26 mouse cellular contexts compared by ENCODE assay signal in genomic region chr11:100548141-100548540, GRCm38 (mm10). TPM values are rescaled to one million over a fixed set of nuclear protein-coding genes. Genes with fewer than 3 reads are reported as not detected.
DNase-seq lines count a peak whose midpoint lies in the region; ATAC-seq and TF ChIP-seq lines count a peak whose summit lies in the region.
"Had no signal": no experiment of that assay in that cellular context is flagged by ENCODE, and none has a peak within 500 bp of the region (broad histone marks: within the 10 kb centered on the region; RNA-seq: fewer than 3 reads in every experiment).

No protein-coding gene starts in this region.

- H3K4me3 ChIP-seq in megakaryocyte, embryonic 14.5 days (replicated peaks) = peak overlapping the region; percentile 36
- no peak overlapping the region; the same call in 1 of the 2 replicates for H3K4me3 ChIP-seq in G1E (ENCODE audit: low read depth, low read length)
- H3K4me3 ChIP-seq in bone marrow macrophage, adult 2 months (ENCODE audit: insufficient read depth, low read length) = no peak overlapping the region
- no peak overlapping the region for H3K4me3 ChIP-seq in heart, adult 2 months
- H3K4me3 ChIP-seq: embryonic facial prominence, embryonic 13.5 days; embryonic facial prominence, embryonic 15.5 days; erythroblast, embryonic 14.5 days; forebrain, embryonic 10.5 days; forebrain, embryonic 12.5 days had no signal

- TF ChIP-seq EP300 in heart, adult 2 months (IDR thresholded peaks at IDR 0.05; ENCODE audit: insufficient read depth, low read depth, low read length) = no peak

- TF ChIP-seq POLR2A in bone marrow macrophage, adult 2 months (IDR thresholded peaks at IDR 0.05; ENCODE audit: borderline replicate concordance, low read depth, low read length) = no peak
- no peak for TF ChIP-seq POLR2A in heart, adult 2 months (IDR thresholded peaks at IDR 0.05; ENCODE audit: insufficient read depth, low read depth, low read length)

- no peaks in the 10 kb centered on the region for H3K9me3 ChIP-seq in megakaryocyte, embryonic 14.5 days
- H3K9me3 ChIP-seq in G1E (replicated peaks) = no peaks in the 10 kb centered on the region
- H3K9me3 ChIP-seq: embryonic facial prominence, embryonic 13.5 days; embryonic facial prominence, embryonic 15.5 days; forebrain, embryonic 10.5 days; forebrain, embryonic 12.5 days had no signal

- peak overlapping the region; percentile 10; the same call in 1 of the 2 replicates for H3K27ac ChIP-seq in bone marrow macrophage, adult 2 months (ENCODE audit: insufficient read depth, low read depth, low read length)
- H3K27ac ChIP-seq in heart, adult 2 months = no peak overlapping the region
- H3K27ac ChIP-seq: embryonic facial prominence, embryonic 13.5 days; embryonic facial prominence, embryonic 15.5 days; forebrain, embryonic 10.5 days; forebrain, embryonic 12.5 days had no signal

- WGBS in heart, adult 2 months = 55% methylated on average over 6 of the region's 6 CpGs

- peak; percentile 29 for DNase-seq in G1E (ENCODE audit: low spot score)
- no peak for DNase-seq in heart, adult 2 months
- DNase-seq: adrenal gland, adult 8-10 months; adrenal gland, postnatal 14 days; adrenal gland, postnatal 36 days; B cell, adult 2 months; cerebellum, adult 11 months; cerebellum, adult 18-20 months; cerebellum, adult 8-10 months; cerebellum, adult 9-11 months; cerebellum, postnatal 14 days; cerebellum, postnatal 36 days; embryo, embryonic 11 days had no signal

- H3K79me2 ChIP-seq in heart, adult 2 months (replicated peaks; ENCODE audit: control insufficient read depth, insufficient read depth, low read length) = no peaks in the 10 kb centered on the region

- peaks cover 4% of the 10 kb centered on the region for H3K27me3 ChIP-seq in megakaryocyte, embryonic 14.5 days (replicated peaks)
- H3K27me3 ChIP-seq in G1E (ENCODE audit: insufficient read depth, low read length) = peaks cover 26% of the 10 kb centered on the region
- no peaks in the 10 kb centered on the region for H3K27me3 ChIP-seq in heart, adult 2 months (ENCODE audit: control insufficient read depth, insufficient read depth, low read length)
- H3K27me3 ChIP-seq: embryonic facial prominence, embryonic 13.5 days; embryonic facial prominence, embryonic 15.5 days; Patski had no signal

- TF ChIP-seq CTCF in G1E (IDR thresholded peaks at IDR 0.05; ENCODE audit: low read depth, low read length) = no peak
- no peak for TF ChIP-seq CTCF in bone marrow macrophage, adult 2 months (IDR thresholded peaks at IDR 0.05; ENCODE audit: low read depth, low read length)
- TF ChIP-seq CTCF in heart, adult 2 months (IDR thresholded peaks at IDR 0.05) = no peak

- peaks cover 61% of the 10 kb centered on the region for H3K4me1 ChIP-seq in megakaryocyte, embryonic 14.5 days
- H3K4me1 ChIP-seq in G1E (ENCODE audit: insufficient read depth, low read depth, low read length) = peaks cover 48% of the 10 kb centered on the region
- H3K4me1 ChIP-seq in bone marrow macrophage, adult 2 months (ENCODE audit: control insufficient read depth, insufficient read depth, low read length) = peaks cover 39% of the 10 kb centered on the region
- H3K4me1 ChIP-seq in heart, adult 2 months (ENCODE audit: control insufficient read depth, insufficient read depth, low read length) = peaks cover 3% of the 10 kb centered on the region

- H3K36me3 ChIP-seq in megakaryocyte, embryonic 14.5 days (replicated peaks; ENCODE audit: low read length) = no peaks in the 10 kb centered on the region
- H3K36me3 ChIP-seq in G1E (replicated peaks) = no peaks in the 10 kb centered on the region
- H3K36me3 ChIP-seq in heart, adult 2 months (ENCODE audit: control insufficient read depth, insufficient read depth, low read length) = no peaks in the 10 kb centered on the region
- H3K36me3 ChIP-seq: embryonic facial prominence, embryonic 13.5 days; embryonic facial prominence, embryonic 15.5 days; forebrain, embryonic 10.5 days; forebrain, embryonic 12.5 days had no signal

- intact Hi-C loops in heart, adult 2 months (cut with DNase I) = no loop called here

- no peak overlapping the region for H3K9ac ChIP-seq in heart, adult 2 months (ENCODE audit: low read depth, low read length)
- H3K9ac ChIP-seq: embryonic facial prominence, embryonic 13.5 days; embryonic facial prominence, embryonic 15.5 days; forebrain, embryonic 12.5 days had no signal

- ATAC-seq in megakaryocyte, adult 5-6 weeks (ENCODE audit: poor library complexity, severe bottlenecking) = no peak
- ATAC-seq in G1E (ENCODE audit: extremely low read depth, insufficient number of reproducible peaks, low FRiP score, poor library complexity, severe bottlenecking) = no peak
- ATAC-seq: activated CD4-positive, CD25-positive, alpha-beta regulatory T cell, adult 4 months; CD4-positive, CD25-positive, alpha-beta regulatory T cell, adult 4 months; forebrain, embryonic 14.5 days; forebrain, embryonic 16.5 days; Patski had no signal

RNA-seq across cellular contexts. Expression of gene Ttc25, which starts 2.7 kb away (rescaled TPM):
- polyA plus RNA-seq in megakaryocyte, embryonic 14.5 days (2012; ENCODE audit: insufficient read depth, low replicate concordance) = 0.29 TPM in 1 of 2 replicates, not detected in the other
- total RNA-seq in megakaryocyte, adult 5-6 weeks (2015) = 0.16 and 0.96 TPM in 2 replicates
- total RNA-seq in megakaryocyte, adult 5-6 weeks (2017) = not detected in 2 replicates
- total RNA-seq in G1E (2014; fragmentation: Nextera tagmentation) (0.49 TPM in 1 of 2 replicates, not detected in the other), G1E (2017) (0.17 and 0.60 TPM in 2 replicates)
- 0.09 and 0.21 TPM in 2 replicates for polyA plus RNA-seq in G1E (2012)
- polyA plus RNA-seq in bone marrow macrophage, adult 2 months (2012; ENCODE audit: insufficient read depth, insufficient read length, missing spikeins) = 0.19 and 0.34 TPM in 2 replicates
- total RNA-seq in heart, adult 2 months (2021) = under 1 TPM in 1 of 2 experiments, not detected in 1; 0.18 TPM
- 0.18 and 0.37 TPM in 2 replicates for polyA plus RNA-seq in heart, adult 2 months (2012; rRNA removed)
- polyA plus RNA-seq: erythroblast, embryonic 14.5 days had no signal

RNA-seq across cellular contexts. Expression of gene Acly, which starts 20.3 kb away (rescaled TPM):
- polyA plus RNA-seq in megakaryocyte, embryonic 14.5 days (2012; ENCODE audit: insufficient read depth, low replicate concordance) = 7.2 and 21.1 TPM in 2 replicates
- total RNA-seq in megakaryocyte, adult 5-6 weeks (2015) = 80.6 and 90.8 TPM in 2 replicates
- 100 and 105 TPM in 2 replicates for total RNA-seq in megakaryocyte, adult 5-6 weeks (2017)
- 134 and 139 TPM in 2 replicates for total RNA-seq in G1E (2014; fragmentation: Nextera tagmentation)
- 205 and 206 TPM in 2 replicates for total RNA-seq in G1E (2017)
- polyA plus RNA-seq in G1E (2012) = 36.3 and 86.9 TPM in 2 replicates
- 51.4 and 62.3 TPM in 2 replicates for polyA plus RNA-seq in bone marrow macrophage, adult 2 months (2012; ENCODE audit: insufficient read depth, insufficient read length, missing spikeins)
- total RNA-seq in heart, adult 2 months (2021) = 10 to 100 TPM; 25.5 to 34.6 TPM
- polyA plus RNA-seq in heart, adult 2 months (2012; rRNA removed) = 66.5 and 74.7 TPM in 2 replicates

RNA-seq across cellular contexts. Expression of gene Cnp, which starts 26.6 kb away (rescaled TPM):
- 13.3 and 17.1 TPM in 2 replicates for polyA plus RNA-seq in megakaryocyte, embryonic 14.5 days (2012; ENCODE audit: insufficient read depth, low replicate concordance)
- total RNA-seq in megakaryocyte, adult 5-6 weeks (2015) = 9.5 and 11.3 TPM in 2 replicates
- 22.2 and 23.9 TPM in 2 replicates for total RNA-seq in megakaryocyte, adult 5-6 weeks (2017)
- total RNA-seq in G1E (2014; fragmentation: Nextera tagmentation) (1.1 and 2.7 TPM in 2 replicates), G1E (2017) (4.8 and 5.9 TPM in 2 replicates)
- polyA plus RNA-seq in G1E (2012) = 5.1 and 5.9 TPM in 2 replicates
- 40.3 and 41.2 TPM in 2 replicates for polyA plus RNA-seq in bone marrow macrophage, adult 2 months (2012; ENCODE audit: insufficient read depth, insufficient read length, missing spikeins)
- total RNA-seq in heart, adult 2 months (2021) = 1 to 10 TPM; 5.6 to 7.6 TPM
- polyA plus RNA-seq in heart, adult 2 months (2012; rRNA removed) = 9.5 and 11.4 TPM in 2 replicates
